Mouse (Mus musculus): ENCODE results near the gene Epm2a. TPM values are rescaled to one million over a fixed set of nuclear protein-coding genes. Genes with fewer than 3 reads are reported as not detected.

Epm2a gene
- total and polyA plus RNA-seq, 2 experiments from 2014 or later = 1.3 to 13.3 TPM

- Histone ChIP-seq H3K9ac (replicated peaks; ENCODE audit: low read depth, low read length) (no peak overlapping the region), H3K4me2 (ENCODE audit: low read depth, low read length) (no peak overlapping the region), H3K27ac (ENCODE audit: low read depth) (no peak overlapping the region), H3K36me3 (replicated peaks; ENCODE audit: control insufficient read depth, insufficient read depth, low read length) (no peaks in the 10 kb centered on the region), H3K4me1 (ENCODE audit: control insufficient read depth, insufficient read depth) (no peaks in the 10 kb centered on the region), H3K9me3 (replicated peaks; ENCODE audit: control insufficient read depth, low read length) (no peaks in the 10 kb centered on the region), H3K4me3 (ENCODE audit: low read depth, low read length) (no peak overlapping the region), H3K27me3 (ENCODE audit: control insufficient read depth, insufficient read depth, low read length) (no peaks in the 10 kb centered on the region)
- DNase-seq (ENCODE audit: low spot score) = no peak
- WGBS = 68% methylated on average over 1 of the region's 1 CpGs
- no peak for ATAC-seq (ENCODE audit: insufficient read depth, low read depth)
- TF ChIP-seq EP300 (IDR thresholded peaks at IDR 0.05; ENCODE audit: low read depth) (no peak), CTCF (IDR thresholded peaks at IDR 0.05; ENCODE audit: low read depth) (no peak)
Observed at GRCm38 (mm10) chr10:11436961-11437360, 93.8 kb downstream of the Epm2a start.

- TF ChIP-seq EP300 (IDR thresholded peaks at IDR 0.05; ENCODE audit: low read depth) (no peak), CTCF (IDR thresholded peaks at IDR 0.05; ENCODE audit: low read depth) (no peak)
- 87% methylated on average over 10 of the region's 10 CpGs for WGBS
Observed at GRCm38 (mm10) chr10:11438461-11438860, 95.3 kb downstream of the Epm2a start.

GRCm38 (mm10) chr10:11439342-11439741, 96.1 kb downstream of the Epm2a start:
- Histone ChIP-seq H3K36me3 (replicated peaks; ENCODE audit: control insufficient read depth, insufficient read depth, low read length) (no peaks in the 10 kb centered on the region), H3K4me2 (ENCODE audit: low read depth, low read length) (no peak overlapping the region), H3K27me3 (ENCODE audit: control insufficient read depth, insufficient read depth, low read length) (no peaks in the 10 kb centered on the region), H3K4me1 (ENCODE audit: control insufficient read depth, insufficient read depth) (no peaks in the 10 kb centered on the region), H3K27ac (ENCODE audit: low read depth) (no peak overlapping the region), H3K9me3 (replicated peaks; ENCODE audit: control insufficient read depth, low read length) (no peaks in the 10 kb centered on the region), H3K4me3 (ENCODE audit: low read depth, low read length) (no peak overlapping the region), H3K9ac (replicated peaks; ENCODE audit: low read depth, low read length) (no peak overlapping the region)
- DNase-seq (ENCODE audit: low spot score) (no peak), ATAC-seq (ENCODE audit: insufficient read depth, low read depth) (no peak)
- TF ChIP-seq EP300 (IDR thresholded peaks at IDR 0.05; ENCODE audit: low read depth) (no peak), CTCF (IDR thresholded peaks at IDR 0.05; ENCODE audit: low read depth) (no peak)
- WGBS = 82% methylated on average over 6 of the region's 6 CpGs

More at GRCm38 (mm10) chr10:11438461-11438860, 95.3 kb downstream of the Epm2a start:
- Histone ChIP-seq H3K27ac (ENCODE audit: low read depth) (no peak overlapping the region), H3K4me1 (ENCODE audit: control insufficient read depth, insufficient read depth) (no peaks in the 10 kb centered on the region), H3K27me3 (ENCODE audit: control insufficient read depth, insufficient read depth, low read length) (no peaks in the 10 kb centered on the region), H3K36me3 (replicated peaks; ENCODE audit: control insufficient read depth, insufficient read depth, low read length) (no peaks in the 10 kb centered on the region), H3K4me3 (ENCODE audit: low read depth, low read length) (no peak overlapping the region), H3K4me2 (ENCODE audit: low read depth, low read length) (no peak overlapping the region), H3K9me3 (replicated peaks; ENCODE audit: control insufficient read depth, low read length) (no peaks in the 10 kb centered on the region), H3K9ac (replicated peaks; ENCODE audit: low read depth, low read length) (no peak overlapping the region)
- DNase-seq (ENCODE audit: low spot score) = no peak
- no peak for ATAC-seq (ENCODE audit: insufficient read depth, low read depth)

- 29% methylated on average over 23 of the region's 23 CpGs for WGBS
- H3K4me1 ChIP-seq (ENCODE audit: control insufficient read depth, insufficient read depth) = no peaks in the 10 kb centered on the region
- H3K27ac ChIP-seq (ENCODE audit: low read depth) = no peak overlapping the region
- no peaks in the 10 kb centered on the region for H3K27me3 ChIP-seq (ENCODE audit: control insufficient read depth, insufficient read depth, low read length)
- ATAC-seq (ENCODE audit: insufficient read depth, low read depth) (peak; percentile 57), DNase-seq (ENCODE audit: low spot score) (peak; percentile 64)
- TF ChIP-seq CTCF (IDR thresholded peaks at IDR 0.05; ENCODE audit: low read depth) (peak; percentile 91), EP300 (IDR thresholded peaks at IDR 0.05; ENCODE audit: low read depth) (no peak)
- H3K9me3 ChIP-seq (replicated peaks; ENCODE audit: control insufficient read depth, low read length) = no peaks in the 10 kb centered on the region
- H3K9ac ChIP-seq (replicated peaks; ENCODE audit: low read depth, low read length) = no peak overlapping the region
- H3K36me3 ChIP-seq (replicated peaks; ENCODE audit: control insufficient read depth, insufficient read depth, low read length) = no peaks in the 10 kb centered on the region
- H3K4me3 ChIP-seq (ENCODE audit: low read depth, low read length) = no peak overlapping the region
- H3K4me2 ChIP-seq (ENCODE audit: low read depth, low read length) = peak overlapping the region; percentile 44; the same call in 1 of the 2 replicates
Observed at GRCm38 (mm10) chr10:11449556-11450305, 106.5 kb downstream of the Epm2a start.

GRCm38 (mm10) chr10:11452537-11452936, 109.3 kb downstream of the Epm2a start:
- Histone ChIP-seq H3K4me1 (ENCODE audit: control insufficient read depth, insufficient read depth) (no peaks in the 10 kb centered on the region), H3K4me2 (ENCODE audit: low read depth, low read length) (no peak overlapping the region), H3K4me3 (ENCODE audit: low read depth, low read length) (no peak overlapping the region), H3K36me3 (replicated peaks; ENCODE audit: control insufficient read depth, insufficient read depth, low read length) (0 out of 2 replicates have a peak, but pooled peaks cover 5% of the 10 kb centered on the region), H3K27me3 (ENCODE audit: control insufficient read depth, insufficient read depth, low read length) (no peaks in the 10 kb centered on the region), H3K9ac (replicated peaks; ENCODE audit: low read depth, low read length) (no peak overlapping the region), H3K27ac (ENCODE audit: low read depth) (no peak overlapping the region), H3K9me3 (replicated peaks; ENCODE audit: control insufficient read depth, low read length) (no peaks in the 10 kb centered on the region)
- TF ChIP-seq CTCF (IDR thresholded peaks at IDR 0.05; ENCODE audit: low read depth) = no peak
- no peak for TF ChIP-seq EP300 (IDR thresholded peaks at IDR 0.05; ENCODE audit: low read depth)
- WGBS = 86% methylated on average over 2 of the region's 2 CpGs
- no peak for DNase-seq (ENCODE audit: low spot score)
- ATAC-seq (ENCODE audit: insufficient read depth, low read depth) = no peak
